Comparison of ENCODE assay signal across 8 mouse cellular contexts in genomic region chr2:130283854-130284654, GRCm38 (mm10). TPM values are rescaled to one million over a fixed set of nuclear protein-coding genes. Genes with fewer than 3 reads are reported as not detected.
A peak's percentile ranks its signal among the peaks of the same experiment; 100 is the strongest.
DNase-seq lines count a peak whose midpoint lies in the region; ATAC-seq and TF ChIP-seq lines count a peak whose summit lies in the region.

Gene Idh3b (minus strand): TSS chr2:130284547.

- H3K27me3 ChIP-seq in hindbrain, embryonic 10.5 days (ENCODE audit: insufficient read depth, poor library complexity, severe bottlenecking): no peaks in the 10 kb centered on the region
- no peaks in the 10 kb centered on the region for H3K27me3 ChIP-seq in lung, embryonic 15.5 days

- peak within 1 kb of the TSS; percentile 85 for H3K9ac ChIP-seq in lung, embryonic 15.5 days

- H3K9me3 ChIP-seq in hindbrain, embryonic 10.5 days: no peaks in the 10 kb centered on the region
- no peaks in the 10 kb centered on the region for H3K9me3 ChIP-seq in lung, embryonic 15.5 days

- TF ChIP-seq CTCF in olfactory bulb, adult 2 months (IDR thresholded peaks at IDR 0.05; ENCODE audit: insufficient read depth, low read depth, low read length): no peak

- peak; percentile 65 for TF ChIP-seq POLR2A in olfactory bulb, adult 2 months (IDR thresholded peaks at IDR 0.05; ENCODE audit: insufficient read depth, low read depth, low read length)

- H3K27ac ChIP-seq in hindbrain, embryonic 10.5 days: peak within 1 kb of the TSS; percentile 87
- peak within 1 kb of the TSS; percentile 57 for H3K27ac ChIP-seq in lung, embryonic 15.5 days
- peak within 1 kb of the TSS; percentile 83 for H3K27ac ChIP-seq in olfactory bulb, adult 2 months (ENCODE audit: insufficient read depth, low read depth, low read length)

- peaks cover 21% of the 10 kb centered on the region for H3K4me1 ChIP-seq in hindbrain, embryonic 10.5 days (replicated peaks)
- peaks cover 12% of the 10 kb centered on the region for H3K4me1 ChIP-seq in lung, embryonic 15.5 days
- H3K4me1 ChIP-seq in olfactory bulb, adult 2 months (ENCODE audit: control insufficient read depth, insufficient read depth, low read length): peaks cover 6% of the 10 kb centered on the region

- peak within 1 kb of the TSS; percentile 87 for H3K4me2 ChIP-seq in lung, embryonic 15.5 days

- peak; percentile 91 for ATAC-seq in lung, embryonic 15.5 days (ENCODE audit: borderline replicate concordance, extremely low read depth, low FRiP score, low TSS enrichment)

- peak within 1 kb of the TSS; percentile 96 for H3K4me3 ChIP-seq in hindbrain, embryonic 10.5 days
- H3K4me3 ChIP-seq in lung, embryonic 15.5 days: peak within 1 kb of the TSS; percentile 83
- peak within 1 kb of the TSS; percentile 69 for H3K4me3 ChIP-seq in olfactory bulb, adult 2 months (ENCODE audit: insufficient read depth, low read depth, low read length)

- DNase-seq in MN1 (ENCODE audit: low spot score): peak; percentile 86
- peak; percentile 85 for DNase-seq in cerebellum, adult 9-10 months
- peak; percentile 79 to 93 for DNase-seq in frontal cortex, adult 2 months (ENCODE audit: extremely low spot score in 1 of 2, low spot score in 1 of 2)
- peak; percentile 89 for DNase-seq in hindbrain, embryonic 10.5 days (ENCODE audit: low spot score)
- DNase-seq in layer of hippocampus, adult 9-10 months (ENCODE audit: low spot score): peak; percentile 47
- DNase-seq in thymus, adult 18-20 months: peak; percentile 62 to 67

- 1% methylated on average over 51 of the region's 51 CpGs for WGBS in hindbrain, embryonic 10.5 days
- under 1% methylated on average over 51 of the region's 51 CpGs for WGBS in lung, embryonic 15.5 days
- WGBS in olfactory bulb, adult 2 months: under 1% methylated on average over 51 of the region's 51 CpGs

- peaks cover 33% of the 10 kb centered on the region for H3K36me3 ChIP-seq in hindbrain, embryonic 10.5 days
- H3K36me3 ChIP-seq in lung, embryonic 15.5 days: peaks cover 26% of the 10 kb centered on the region

RNA-seq across cellular contexts. Expression of gene Idh3b, which starts in this region (rescaled TPM):
- 340 and 363 TPM in 2 replicates for polyA plus RNA-seq in frontal cortex, adult 2 months (2012; rRNA removed)
- polyA plus RNA-seq in hindbrain, embryonic 10.5 days (2016; fragmentation: Nextera tagmentation; extraction: Ambion mirVana): 126 and 130 TPM in 2 replicates
- 150 and 158 TPM in 2 replicates for polyA plus RNA-seq in lung, embryonic 15.5 days (2015; fragmentation: Nextera tagmentation; extraction: Ambion mirVana)
- polyA plus RNA-seq in olfactory bulb, adult 2 months (2012; ENCODE audit: insufficient read depth, insufficient read length, low replicate concordance, missing spikeins): 496 TPM in 1 of 2 replicates, not detected in the other

Comparison
In these comparisons a context has a peak if more than half of its experiments do, and no peak if none do; other contexts are left out.
1. Peak in every context shown above with its lines: DNase-seq, ATAC-seq, H3K4me3 ChIP-seq and H3K27ac ChIP-seq.